Mouse (Mus musculus): ENCODE measurements around the gene Tmem245.

DNA sequence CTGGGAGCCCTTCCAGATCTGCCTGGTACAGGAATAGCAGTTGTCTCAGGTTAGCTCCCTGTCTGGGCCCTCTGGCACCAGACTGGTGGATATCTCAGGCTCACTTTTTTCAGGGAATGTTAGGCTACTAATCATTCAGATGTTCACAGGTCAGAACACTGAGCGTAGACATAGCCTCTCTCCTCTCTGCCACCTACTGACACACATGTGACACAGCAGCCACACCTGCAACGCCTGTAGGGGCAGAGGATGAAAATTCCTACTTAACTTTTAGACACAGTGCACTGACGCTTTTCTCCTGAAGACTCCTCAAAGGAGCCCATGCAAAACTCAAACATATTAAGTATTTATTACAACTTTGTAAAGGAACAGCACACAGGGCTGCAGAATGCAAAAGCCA, 49.7 kb downstream of the Tmem245 start:
- no peak for TF ChIP-seq POLR2A (IDR thresholded peaks at IDR 0.05; ENCODE audit: insufficient read length, low read depth)
- no peak for TF ChIP-seq CEBPB (IDR thresholded peaks at IDR 0.05; ENCODE audit: insufficient read depth, poor library complexity, severe bottlenecking)
- TF ChIP-seq MAX (IDR thresholded peaks at IDR 0.05; ENCODE audit: low read depth): no peak
- TF ChIP-seq MYOG (IDR thresholded peaks at IDR 0.05; ENCODE audit: control insufficient read depth in 1 of 3, insufficient read depth in 1 of 3, insufficient read length in 2 of 3, low read depth in 2 of 3): no peak

All from myocyte (in vitro differentiated cells).